Mouse (Mus musculus) stomach, embryonic 14.5 days (tissue): ENCODE data around the gene Sp7. TPM values are rescaled to one million over a fixed set of nuclear protein-coding genes. Genes with fewer than 3 reads are reported as not detected.

Source experiments
- ATAC-seq: fragments of 200-750 bp; cut with Nextera tagmentation; 2 replicates; pipeline ENCODE4 v1.8.0; 2017; ENCODE audit warnings: low read depth, moderate TSS enrichment; ENCODE audit not compliant: insufficient number of reproducible peaks, insufficient read depth, low FRiP score
- H3K27ac ChIP-seq: fragments of 300-500 bp; sonication (generic); 2 replicates; pipeline ENCODE4 v1.5.1; 2014; ENCODE audit warnings: mild to moderate bottlenecking, low read length, moderate library complexity, mixed read lengths
- H3K27me3 ChIP-seq: fragments of 300-500 bp; sonication (generic); 2 replicates; pipeline ENCODE4 v1.6.1; 2014; ENCODE audit warnings: low read length, control low read depth, mixed read lengths; ENCODE audit not compliant: control insufficient read depth, insufficient read depth
- H3K36me3 ChIP-seq: fragments of 300-500 bp; sonication (generic); 2 replicates; pipeline ENCODE4 v1.6.1; 2014; ENCODE audit warnings: mild to moderate bottlenecking, control low read depth, low read length, moderate library complexity, mixed read lengths; ENCODE audit not compliant: control insufficient read depth, insufficient read depth
- H3K4me1 ChIP-seq: fragments of 300-500 bp; sonication (generic); 2 replicates; pipeline ENCODE4 v1.6.1; 2014; ENCODE audit warnings: low read length, control low read depth, mixed read lengths; ENCODE audit not compliant: control insufficient read depth, insufficient read depth
- H3K4me2 ChIP-seq: fragments of 300-500 bp; sonication (generic); replicated peaks from 2 replicates; pipeline ENCODE4 v1.6.1; 2014; ENCODE audit warnings: low read depth, low read length, control low read depth
- H3K4me3 ChIP-seq: fragments of 300-500 bp; sonication (generic); 2 replicates; pipeline ENCODE4 v1.5.1; 2014; ENCODE audit warnings: low read depth, low read length, control low read depth
- H3K9ac ChIP-seq: fragments of 300-500 bp; sonication (generic); replicated peaks from 2 replicates; pipeline ENCODE4 v1.6.1; 2014; ENCODE audit warnings: low read depth, mild to moderate bottlenecking, control low read depth, low read length, moderate library complexity, mixed read lengths
- H3K9me3 ChIP-seq: fragments of 300-500 bp; sonication (generic); 2 replicates; pipeline ENCODE4 v1.6.1; 2016; ENCODE audit warnings: low read depth, low read length, control low read depth; ENCODE audit not compliant: control insufficient read depth
- WGBS: fragments of 180-500 bp; shearing (Covaris S2); extraction: QIAGEN DNeasy Blood & Tissue Kit; methylation state at CpG from one replicate; pipeline ENCODE4 v1.1.7; 2014; 5-methylcytosine and 5-hydroxymethylcytosine counted together
- polyA plus RNA-seq: library from polyadenylated mRNA; unstranded; fragments of >200 nt; fragmentation: Nextera tagmentation; extraction: Ambion mirVana; gene quantifications from 2 replicates; pipeline ENCODE4 v1.2.1, GENCODE M21; 2014

The Sp7 gene
- polyA plus RNA-seq, 1 experiment from 2014 or later = 2.0 TPM

DNA sequence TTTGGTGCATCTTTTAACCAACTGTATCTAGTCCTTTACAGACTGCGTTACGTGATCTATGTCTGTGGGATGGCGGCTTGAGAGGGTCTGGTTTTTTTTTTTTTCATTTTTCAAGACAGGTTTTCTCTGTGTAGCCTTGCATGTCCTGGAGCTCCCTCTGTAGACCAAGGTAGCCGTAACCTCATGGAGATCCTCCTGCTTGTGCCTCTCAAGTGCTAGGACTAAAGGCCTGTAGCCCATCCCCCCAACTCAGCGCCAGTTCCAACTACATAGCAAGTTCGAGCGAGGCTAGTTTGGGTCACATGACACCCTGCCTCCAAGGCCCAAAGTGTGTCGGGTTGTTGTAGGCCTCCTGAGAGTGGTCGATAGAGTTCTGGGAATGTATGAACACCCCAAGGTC is 58.3 kb downstream of the Sp7 start:
- no peak overlapping the region for H3K27ac ChIP-seq
- no peak overlapping the region for H3K4me3 ChIP-seq
- no peaks in the 10 kb centered on the region for H3K9me3 ChIP-seq
- ATAC-seq = no peak
- peaks cover 54% of the 10 kb centered on the region for H3K36me3 ChIP-seq
- H3K4me1 ChIP-seq = no peaks in the 10 kb centered on the region; the same call in 1 of the 2 replicates
- H3K4me2 ChIP-seq = no peak overlapping the region
- H3K9ac ChIP-seq = no peak overlapping the region
- no peaks in the 10 kb centered on the region for H3K27me3 ChIP-seq
- WGBS = 87% methylated on average over 9 of the region's 9 CpGs

Other genes starting within 250 kb of the Sp7 start
- gene Spryd3, start 230.9 kb downstream of the Sp7 start, polyA plus RNA-seq = 15.2 and 16.7 TPM in 2 replicates
- 12.4 and 13.1 TPM in 2 replicates for gene Igfbp6, start 222.8 kb downstream of the Sp7 start, polyA plus RNA-seq
- 2.1 and 2.2 TPM in 2 replicates for gene Soat2, start 216.7 kb downstream of the Sp7 start, polyA plus RNA-seq
- 52.0 and 54.0 TPM in 2 replicates for gene Zfp740, start 163.9 kb downstream of the Sp7 start, polyA plus RNA-seq
- 60.5 and 63.9 TPM in 2 replicates for gene Csad, start 162.5 kb downstream of the Sp7 start, polyA plus RNA-seq
- 5.8 and 9.9 TPM in 2 replicates for gene Itgb7, start 135.2 kb downstream of the Sp7 start, polyA plus RNA-seq
- 36.9 and 40.5 TPM in 2 replicates for gene Rarg, start 109.7 kb downstream of the Sp7 start, polyA plus RNA-seq
- 0.36 and 0.56 TPM in 2 replicates for gene Gm9918, start 96.6 kb downstream of the Sp7 start, polyA plus RNA-seq
- 63.1 and 63.7 TPM in 2 replicates for gene Mfsd5, start 87.7 kb downstream of the Sp7 start, polyA plus RNA-seq
- gene Espl1, start 70.9 kb downstream of the Sp7 start, polyA plus RNA-seq = 25.4 and 28.6 TPM in 2 replicates
- 500 and 514 TPM in 2 replicates for gene Pfdn5, start 41.1 kb downstream of the Sp7 start, polyA plus RNA-seq
- gene Myg1, start 35.5 kb downstream of the Sp7 start, polyA plus RNA-seq = 96.9 and 109 TPM in 2 replicates
- 63.8 and 68.4 TPM in 2 replicates for gene Aaas, start 16.4 kb downstream of the Sp7 start, polyA plus RNA-seq
- gene Sp1, start 39.0 kb upstream of the Sp7 start, polyA plus RNA-seq = 16.9 and 18.9 TPM in 2 replicates
- 0.94 and 1.2 TPM in 2 replicates for gene Amhr2, start 78.2 kb upstream of the Sp7 start, polyA plus RNA-seq
- gene Prr13, start 91.8 kb upstream of the Sp7 start, polyA plus RNA-seq = 132 and 138 TPM in 2 replicates
- 298 and 302 TPM in 2 replicates for gene Pcbp2, start 103.4 kb upstream of the Sp7 start, polyA plus RNA-seq
- 4.5 and 7.0 TPM in 2 replicates for gene Gm10337, start 136.5 kb upstream of the Sp7 start, polyA plus RNA-seq
- gene Map3k12, start 149.9 kb upstream of the Sp7 start, polyA plus RNA-seq = 18.6 and 20.0 TPM in 2 replicates
- 87.0 and 101 TPM in 2 replicates for gene Tarbp2, start 151.0 kb upstream of the Sp7 start, polyA plus RNA-seq
- gene Npff, start 157.8 kb upstream of the Sp7 start, polyA plus RNA-seq = 2.3 and 3.1 TPM in 2 replicates